Mouse (Mus musculus): ENCODE data around the gene Cfap97d1.

DNA sequence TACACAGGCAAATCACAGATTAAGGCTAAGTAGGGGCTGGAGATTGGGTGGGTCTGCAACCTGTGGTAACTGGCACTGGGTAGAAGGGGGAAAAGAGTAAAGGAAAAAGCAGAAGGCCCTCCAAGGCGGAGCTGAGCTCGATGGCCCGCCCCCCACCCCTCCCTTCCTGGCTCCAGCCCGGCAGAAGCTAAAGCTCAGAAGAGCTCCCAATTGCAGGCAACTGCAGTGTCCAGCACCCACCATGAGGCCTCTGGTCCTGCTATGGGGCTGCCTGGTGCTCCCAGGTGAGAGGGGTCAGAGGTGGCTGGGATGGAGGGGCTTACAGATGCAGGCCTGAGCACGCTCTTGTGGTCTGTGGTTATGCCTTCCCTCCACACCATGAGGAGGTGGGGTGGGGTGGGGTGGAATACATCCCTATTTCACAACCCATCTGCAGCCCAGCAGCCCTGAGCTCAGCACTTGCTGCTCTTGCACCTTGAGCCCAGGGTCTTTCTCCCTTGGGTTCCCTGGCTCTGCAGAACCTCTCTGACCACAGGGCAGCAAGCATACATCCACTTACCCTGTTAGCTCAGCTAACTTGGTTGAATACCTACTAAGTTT lies 57.4 kb downstream of the Cfap97d1 start, which contains the start of gene Cd300lg:
- TF ChIP-seq CTCF (IDR thresholded peaks at IDR 0.05; ENCODE audit: borderline replicate concordance, extremely low read depth, insufficient read depth, insufficient read length), result no peak
- TF ChIP-seq POLR2A (IDR thresholded peaks at IDR 0.05; ENCODE audit: borderline replicate concordance, extremely low read depth, insufficient read depth, insufficient read length, poor library complexity, severe bottlenecking), result no peak
